Mouse (Mus musculus) sigmoid colon, adult 10 weeks (tissue): ENCODE data around the gene Gm21312. TPM values are rescaled to one million over a fixed set of nuclear protein-coding genes. Genes with fewer than 3 reads are reported as not detected.

Experiments used
- polyA plus RNA-seq: library from polyadenylated mRNA; stranded (reverse); fragments of 350-450 nt; fragmentation: Illumina TruSeq; extraction: RNeasy Lipid Tissue Mini Kit (QIAGEN cat#74804); gene quantifications from one replicate; pipeline ENCODE4 v1.2.3, GENCODE M21; 2014; ENCODE audit warnings: low read depth, low replicate concordance

Gm21312 gene
- polyA plus RNA-seq, result not detected

DNA sequence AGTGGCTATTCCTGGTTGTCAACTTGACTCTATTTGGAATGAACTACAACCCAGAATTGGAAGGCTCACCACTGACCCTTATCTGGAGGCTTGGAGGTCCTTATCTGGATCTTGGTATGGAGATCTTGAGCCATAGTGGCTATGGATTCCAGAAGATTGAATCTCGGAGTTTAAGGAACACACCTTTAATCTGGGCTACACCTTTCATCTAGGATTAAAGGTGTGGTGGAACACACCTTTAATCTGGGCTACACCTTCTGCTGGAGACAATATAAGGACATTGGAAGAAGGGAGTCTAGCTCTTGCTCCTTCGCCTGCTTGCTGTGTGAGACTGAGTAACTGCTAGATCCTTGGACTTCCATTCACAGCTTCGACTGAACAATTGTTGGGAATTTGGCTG, at the start of gene Gm21312:
TSS of gene Gm21312 (plus strand) at position 301 of the 400 bp plus-strand sequence.

DNA sequence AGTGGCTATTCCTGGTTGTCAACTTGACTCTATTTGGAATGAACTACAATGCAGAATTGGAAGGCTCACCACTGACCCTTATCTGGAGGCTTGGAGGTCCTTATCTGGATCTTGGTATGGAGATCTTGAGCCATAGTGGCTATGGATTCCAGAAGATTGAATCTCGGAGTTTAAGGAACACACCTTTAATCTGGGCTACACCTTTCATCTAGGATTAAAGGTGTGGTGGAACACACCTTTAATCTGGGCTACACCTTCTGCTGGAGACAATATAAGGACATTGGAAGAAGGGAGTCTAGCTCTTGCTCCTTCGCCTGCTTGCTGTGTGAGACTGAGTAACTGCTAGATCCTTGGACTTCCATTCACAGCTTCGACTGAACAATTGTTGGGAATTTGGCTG, 34.1 kb upstream of the Gm21312 start, which contains the start of gene Gm21293:
TSS of gene Gm21293 (plus strand) at position 301 of the 400 bp plus-strand sequence.

DNA sequence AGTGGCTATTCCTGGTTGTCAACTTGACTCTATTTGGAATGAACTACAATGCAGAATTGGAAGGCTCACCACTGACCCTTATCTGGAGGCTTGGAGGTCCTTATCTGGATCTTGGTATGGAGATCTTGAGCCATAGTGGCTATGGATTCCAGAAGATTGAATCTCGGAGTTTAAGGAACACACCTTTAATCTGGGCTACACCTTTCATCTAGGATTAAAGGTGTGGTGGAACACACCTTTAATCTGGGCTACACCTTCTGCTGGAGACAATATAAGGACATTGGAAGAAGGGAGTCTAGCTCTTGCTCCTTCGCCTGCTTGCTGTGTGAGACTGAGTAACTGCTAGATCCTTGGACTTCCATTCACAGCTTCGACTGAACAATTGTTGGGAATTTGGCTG, 25.6 kb upstream of the Gm21312 start, which contains the start of gene Gm6763:
TSS of gene Gm6763 (plus strand) at position 301 of the 400 bp plus-strand sequence.

DNA sequence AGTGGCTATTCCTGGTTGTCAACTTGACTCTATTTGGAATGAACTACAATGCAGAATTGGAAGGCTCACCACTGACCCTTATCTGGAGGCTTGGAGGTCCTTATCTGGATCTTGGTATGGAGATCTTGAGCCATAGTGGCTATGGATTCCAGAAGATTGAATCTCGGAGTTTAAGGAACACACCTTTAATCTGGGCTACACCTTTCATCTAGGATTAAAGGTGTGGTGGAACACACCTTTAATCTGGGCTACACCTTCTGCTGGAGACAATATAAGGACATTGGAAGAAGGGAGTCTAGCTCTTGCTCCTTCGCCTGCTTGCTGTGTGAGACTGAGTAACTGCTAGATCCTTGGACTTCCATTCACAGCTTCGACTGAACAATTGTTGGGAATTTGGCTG, 17.1 kb upstream of the Gm21312 start, which contains the start of gene Gm8764:
TSS of gene Gm8764 (plus strand) at position 301 of the 400 bp plus-strand sequence.

DNA sequence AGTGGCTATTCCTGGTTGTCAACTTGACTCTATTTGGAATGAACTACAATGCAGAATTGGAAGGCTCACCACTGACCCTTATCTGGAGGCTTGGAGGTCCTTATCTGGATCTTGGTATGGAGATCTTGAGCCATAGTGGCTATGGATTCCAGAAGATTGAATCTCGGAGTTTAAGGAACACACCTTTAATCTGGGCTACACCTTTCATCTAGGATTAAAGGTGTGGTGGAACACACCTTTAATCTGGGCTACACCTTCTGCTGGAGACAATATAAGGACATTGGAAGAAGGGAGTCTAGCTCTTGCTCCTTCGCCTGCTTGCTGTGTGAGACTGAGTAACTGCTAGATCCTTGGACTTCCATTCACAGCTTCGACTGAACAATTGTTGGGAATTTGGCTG, 8.6 kb upstream of the Gm21312 start, which contains the start of gene Gm21304:
TSS of gene Gm21304 (plus strand) at position 301 of the 400 bp plus-strand sequence.

DNA sequence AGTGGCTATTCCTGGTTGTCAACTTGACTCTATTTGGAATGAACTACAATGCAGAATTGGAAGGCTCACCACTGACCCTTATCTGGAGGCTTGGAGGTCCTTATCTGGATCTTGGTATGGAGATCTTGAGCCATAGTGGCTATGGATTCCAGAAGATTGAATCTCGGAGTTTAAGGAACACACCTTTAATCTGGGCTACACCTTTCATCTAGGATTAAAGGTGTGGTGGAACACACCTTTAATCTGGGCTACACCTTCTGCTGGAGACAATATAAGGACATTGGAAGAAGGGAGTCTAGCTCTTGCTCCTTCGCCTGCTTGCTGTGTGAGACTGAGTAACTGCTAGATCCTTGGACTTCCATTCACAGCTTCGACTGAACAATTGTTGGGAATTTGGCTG, 8.4 kb downstream of the Gm21312 start, which contains the start of gene Gm20765:
TSS of gene Gm20765 (plus strand) at position 301 of the 400 bp plus-strand sequence.

DNA sequence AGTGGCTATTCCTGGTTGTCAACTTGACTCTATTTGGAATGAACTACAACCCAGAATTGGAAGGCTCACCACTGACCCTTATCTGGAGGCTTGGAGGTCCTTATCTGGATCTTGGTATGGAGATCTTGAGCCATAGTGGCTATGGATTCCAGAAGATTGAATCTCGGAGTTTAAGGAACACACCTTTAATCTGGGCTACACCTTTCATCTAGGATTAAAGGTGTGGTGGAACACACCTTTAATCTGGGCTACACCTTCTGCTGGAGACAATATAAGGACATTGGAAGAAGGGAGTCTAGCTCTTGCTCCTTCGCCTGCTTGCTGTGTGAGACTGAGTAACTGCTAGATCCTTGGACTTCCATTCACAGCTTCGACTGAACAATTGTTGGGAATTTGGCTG, 16.9 kb downstream of the Gm21312 start, which contains the start of gene Gm4340:
TSS of gene Gm4340 (plus strand) at position 301 of the 400 bp plus-strand sequence.

Other genes with a start within 250 kb of the Gm21312 start
- gene Gm21293, start 34.0 kb upstream of the Gm21312 start, polyA plus RNA-seq, result not detected
- gene Gm6763, start 25.5 kb upstream of the Gm21312 start, polyA plus RNA-seq, result not detected
- not detected for gene Gm8764, start 17.0 kb upstream of the Gm21312 start, polyA plus RNA-seq
- gene Gm21304, start 8.5 kb upstream of the Gm21312 start, polyA plus RNA-seq, result not detected
- not detected for gene Gm20765, start 8.5 kb downstream of the Gm21312 start, polyA plus RNA-seq
- not detected for gene Gm4340, start 17.0 kb downstream of the Gm21312 start, polyA plus RNA-seq